Mouse (Mus musculus) Patski (cell line): ENCODE measurements around the gene Ccdc102a. TPM values are rescaled to one million over a fixed set of nuclear protein-coding genes. Genes with fewer than 3 reads are reported as not detected.

ENCODE experiments used
- ATAC-seq: fragments of 100-300 bp; one replicate; pipeline ENCODE4 v1.8.0; 2021
- CTCF ChIA-PET: fragments of 350-600 bp; sonication (Branson Sonifier 250); formaldehyde crosslinking; loops from one replicate; lab custom pipeline; 2022; ENCODE audit warnings: inconsistent platforms; lab: Charles Lee
- POLR2A ChIA-PET: fragments of 350-600 bp; sonication (Branson Sonifier 250); formaldehyde crosslinking; loops from one replicate; lab custom pipeline; 2022; ENCODE audit warnings: antibody characterized with exemption, inconsistent platforms; lab: Charles Lee
- DNase-seq: peaks from one replicate; pipeline ENCODE4 v3.0.0-alpha.2; 2011; ENCODE audit warnings: low read depth, low spot score
- H3K27me3 ChIP-seq: fragments of 371-371 bp; one replicate; pipeline ENCODE4 v1.5.1; 2021
- CTCF ChIP-seq: fragments of 100-300 bp; IDR thresholded peaks from one replicate; pipeline ENCODE4 v1.5.1; 2021
- in situ Hi-C: fragments of 300-500 bp; cut with MboI; formaldehyde crosslinking; loops from 3 replicates; pipeline ENCODE4 v1.11.1; 2018; ENCODE audit warnings: low pct_unique_long_range_greater_than_20kb, mixed read lengths
- polyA plus RNA-seq: library from polyadenylated mRNA; unstranded; gene quantifications from one replicate; pipeline ENCODE4 v1.2.3, GENCODE M21; 2021

The Ccdc102a gene
- polyA plus RNA-seq, 1 experiment from 2014 or later, result 39.7 TPM

DNA sequence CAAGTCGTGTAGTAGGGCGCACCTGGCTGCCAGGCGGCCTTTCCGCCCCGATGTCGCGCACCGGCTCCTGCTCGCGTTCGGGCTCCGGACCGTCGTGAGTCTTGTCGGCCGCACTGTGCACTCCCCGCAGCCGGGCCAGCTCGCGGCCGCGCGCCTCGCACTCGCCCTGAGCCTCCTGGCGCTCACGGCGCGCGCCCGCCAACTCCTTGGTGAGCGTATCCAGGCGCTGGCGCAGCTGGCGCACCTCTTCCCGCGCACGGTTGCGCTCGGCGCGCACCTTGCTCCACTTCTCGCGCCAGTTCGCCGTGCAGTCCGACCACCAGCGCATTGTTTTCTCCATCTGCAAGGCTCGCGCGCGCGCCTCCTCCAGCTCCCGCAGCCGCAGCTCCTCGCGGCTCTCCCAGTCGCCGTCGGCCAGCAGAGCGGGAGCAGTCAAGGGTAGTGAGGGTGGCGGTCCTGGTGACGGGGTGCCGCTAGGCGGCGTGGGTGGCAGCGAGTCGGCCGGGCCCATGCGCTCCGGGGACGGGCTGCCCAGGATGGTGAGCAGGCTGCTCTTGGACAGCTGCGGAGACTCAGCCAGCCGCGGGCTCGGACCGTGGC, 4.7 kb downstream of the Ccdc102a start:
- no peak for TF ChIP-seq CTCF
- POLR2A ChIA-PET, result no interaction called here
- in situ Hi-C loops, result no loop called here

DNA sequence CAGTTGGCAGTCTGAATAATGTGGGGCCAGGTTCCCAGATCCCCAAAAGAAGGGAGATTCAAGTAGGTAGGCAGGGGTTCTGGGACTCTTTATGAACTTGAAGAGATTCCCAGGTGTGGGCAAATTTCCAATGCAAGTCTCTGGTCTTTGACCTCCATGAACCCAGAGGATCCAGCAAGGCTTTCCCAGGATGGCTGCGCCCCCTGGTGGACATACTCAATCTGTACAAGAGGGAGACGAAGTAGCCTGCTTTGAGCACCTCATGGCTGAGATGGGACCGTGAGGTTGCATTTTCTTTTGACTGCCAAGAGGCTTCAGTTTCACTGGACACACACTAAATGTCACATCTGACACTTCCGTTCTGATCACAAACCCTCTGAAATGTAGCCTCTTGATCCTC, 9.1 kb downstream of the Ccdc102a start:
- no peaks in the 10 kb centered on the region for H3K27me3 ChIP-seq
- ChIA-PET POLR2A (interaction anchor here (1.8 kb wide), 1 partner anchor 34 kb away, joined by 11 read pairs; no protein-coding TSS in a partner anchor), CTCF (interaction anchor here (1.1 to 5.8 kb wide), 3 partner anchors 14 to 41 kb away, joined by 3 to 41 read pairs (median 4); partner anchors contain the start of genes Adgrg5 and Dok4)
- ATAC-seq (peak; percentile 18), DNase-seq (no peak)
- in situ Hi-C loops, result loop anchor here (5.0 kb wide), 3 partner anchors 37 to 202 kb away; no protein-coding TSS in a partner anchor
- TF ChIP-seq CTCF, result no peak

More for the DNA sequence above, 4.7 kb downstream of the Ccdc102a start:
- H3K27me3 ChIP-seq, result no peaks in the 10 kb centered on the region
- CTCF ChIA-PET, result no interaction called here
- ATAC-seq, result no peak
- DNase-seq, result no peak

DNA sequence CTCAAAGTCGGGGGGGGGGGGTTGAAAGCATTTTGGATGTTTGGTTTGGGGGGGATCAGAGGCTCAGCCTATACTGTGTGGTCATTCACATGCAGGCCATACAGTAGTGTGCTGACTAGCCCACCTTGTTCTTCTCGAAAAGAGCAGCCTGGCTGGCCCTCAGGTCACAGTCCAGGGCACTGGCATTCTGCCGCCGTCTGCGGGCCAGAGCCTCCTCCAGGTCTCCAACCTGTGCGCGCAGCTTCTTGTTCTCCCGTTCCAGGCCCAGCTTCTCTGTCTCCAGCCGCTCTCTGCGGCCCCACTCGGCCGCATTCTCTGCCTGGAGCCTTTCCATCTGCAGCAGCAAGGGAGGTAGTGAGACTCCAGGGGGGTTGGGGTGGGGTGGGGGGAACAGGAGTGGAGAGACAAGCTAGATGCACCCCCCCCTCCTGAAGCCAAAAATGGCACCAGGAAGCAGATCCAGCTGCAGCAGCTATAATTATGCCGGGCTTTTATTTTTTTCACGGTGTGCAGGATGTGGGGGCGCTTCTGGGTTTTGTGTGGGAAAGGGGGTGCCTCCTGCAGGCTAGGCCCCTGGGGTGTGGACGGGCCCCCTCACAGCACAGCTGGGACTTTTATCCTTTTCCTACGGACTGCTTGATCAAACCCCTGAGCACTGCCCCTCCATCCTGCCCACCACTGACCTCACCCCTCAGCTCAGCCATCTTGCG, 10.2 kb downstream of the Ccdc102a start:
- ATAC-seq, result no peak
- no peaks in the 10 kb centered on the region for H3K27me3 ChIP-seq
- no peak for DNase-seq
- no peak for TF ChIP-seq CTCF
- POLR2A ChIA-PET, result interaction anchor here (1.8 kb wide), 1 partner anchor 33 kb away, joined by 11 read pairs; no protein-coding TSS in a partner anchor
- CTCF ChIA-PET, result interaction anchor here (1.0 to 5.8 kb wide), 5 partner anchors 9 to 45 kb away, joined by 3 to 41 read pairs (median 3); partner anchors contain the start of genes Adgrg5 and Dok4
- in situ Hi-C loops, result loop anchor here (5.0 kb wide), 3 partner anchors 35 to 200 kb away; no protein-coding TSS in a partner anchor

DNA sequence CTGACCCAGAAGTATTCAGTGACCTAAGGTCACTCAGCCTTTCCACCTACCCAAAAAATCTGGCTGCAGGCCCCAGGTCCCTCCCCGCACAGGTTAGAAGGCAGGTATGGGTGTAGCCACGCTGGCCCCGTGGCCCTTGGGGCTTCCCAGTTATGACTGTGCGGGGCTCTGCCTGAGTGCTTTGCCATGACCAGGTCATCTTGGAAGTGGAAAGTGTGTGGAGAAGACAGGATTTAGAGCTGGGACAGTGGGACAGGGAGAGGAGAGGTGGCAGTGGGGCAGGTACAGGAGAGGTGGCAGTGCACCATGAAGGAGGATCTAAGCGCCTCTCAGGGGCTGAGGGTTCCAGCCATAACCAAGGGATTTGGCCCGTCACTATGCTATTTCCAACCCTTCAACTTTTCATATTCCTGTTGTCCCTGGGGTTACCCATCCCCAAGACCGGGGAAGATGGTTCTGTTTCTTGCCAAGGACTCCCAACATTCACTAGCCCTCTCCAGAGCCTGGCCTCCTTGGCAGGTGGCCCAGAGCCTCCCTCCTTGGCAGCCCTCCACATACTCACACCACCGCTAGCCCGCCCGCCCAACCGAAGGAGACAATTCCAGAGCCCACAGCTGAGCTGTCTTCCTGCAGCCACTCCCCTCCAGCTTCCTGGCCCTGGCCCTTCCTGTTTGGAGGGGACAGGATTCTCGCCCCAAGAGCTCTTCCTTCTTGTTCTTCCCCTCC, 13.3 kb downstream of the Ccdc102a start:
- no peak for TF ChIP-seq CTCF
- in situ Hi-C loops, result loop anchor here (5.0 kb wide), 3 partner anchors 32 to 197 kb away; no protein-coding TSS in a partner anchor
- H3K27me3 ChIP-seq, result no peaks in the 10 kb centered on the region
- ChIA-PET POLR2A (interaction anchor here (0.7 to 4.0 kb wide), 5 partner anchors 23 to 128 kb away, joined by 3 to 22 read pairs (median 3); partner anchors contain the start of gene Dok4), CTCF (interaction anchor here (0.7 to 5.8 kb wide), 5 partner anchors 31 to 90 kb away, joined by 3 to 41 read pairs (median 3); partner anchors contain the start of gene Dok4)
- DNase-seq, result peak; percentile 82
- peak; percentile 60 for ATAC-seq

DNA sequence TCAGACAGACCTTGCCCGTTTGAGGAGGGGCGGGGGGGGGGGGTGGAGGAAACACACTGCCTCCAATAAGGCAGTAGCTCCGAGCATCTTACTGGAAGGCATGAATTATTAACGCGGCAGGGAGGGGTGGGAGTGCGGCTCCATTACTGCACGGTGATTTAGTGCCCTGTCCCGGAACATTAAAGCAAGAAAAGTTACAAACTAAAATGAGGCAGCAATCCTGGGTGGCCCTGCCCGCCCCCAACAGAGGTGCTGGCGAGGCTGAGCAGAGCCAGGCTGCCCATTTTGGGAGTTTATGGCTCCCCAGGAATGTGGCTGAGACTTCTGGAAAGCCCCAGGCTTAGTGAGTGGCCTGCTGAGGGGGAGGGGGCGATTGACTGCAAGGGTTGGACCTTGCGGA, 14.2 kb downstream of the Ccdc102a start:
- CTCF ChIA-PET, result interaction anchor here (1.0 to 5.8 kb wide), 4 partner anchors 15 to 200 kb away, joined by 3 to 41 read pairs (median 3); partner anchors contain the start of gene Dok4
- no peak for TF ChIP-seq CTCF
- H3K27me3 ChIP-seq, result no peaks in the 10 kb centered on the region
- POLR2A ChIA-PET, result interaction anchor here (0.7 to 4.0 kb wide), 4 partner anchors 28 to 127 kb away, joined by 3 to 22 read pairs (median 6); partner anchors contain the start of gene Dok4
- DNase-seq, result peak; percentile 93
- ATAC-seq, result peak; percentile 87
- in situ Hi-C loops, result no loop called here

DNA sequence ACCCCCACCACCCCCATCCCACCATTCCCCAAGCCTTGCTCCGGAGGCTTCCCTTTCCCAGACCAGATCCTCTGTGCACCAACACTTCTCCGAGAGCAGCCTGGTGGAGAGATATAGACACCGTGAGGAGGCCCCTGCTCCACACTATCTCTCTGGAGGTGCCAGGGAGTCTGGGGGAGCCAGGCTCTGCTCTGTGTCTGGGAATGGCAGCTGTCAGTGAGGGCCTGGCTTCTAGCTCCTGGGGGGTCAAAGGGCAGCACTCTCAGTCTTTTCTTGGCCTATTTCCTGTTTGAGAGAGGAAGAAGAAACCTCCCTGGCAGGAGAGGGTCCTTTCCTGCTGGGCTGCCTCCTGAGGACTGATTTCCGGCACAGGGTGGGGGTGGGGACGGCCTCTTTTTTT, 16.9 kb downstream of the Ccdc102a start:
- H3K27me3 ChIP-seq, result no peaks in the 10 kb centered on the region
- DNase-seq (no peak), ATAC-seq (no peak)
- in situ Hi-C loops, result no loop called here
- TF ChIP-seq CTCF, result no peak
- CTCF ChIA-PET, result interaction anchor here (1.3 kb wide), 1 partner anchor 26 kb away, joined by 5 read pairs; no protein-coding TSS in a partner anchor
- POLR2A ChIA-PET, result interaction anchor here (0.9 to 1.3 kb wide), 3 partner anchors 10 to 25 kb away, joined by 3 to 4 read pairs (median 3); partner anchors contain the start of gene Dok4

DNA sequence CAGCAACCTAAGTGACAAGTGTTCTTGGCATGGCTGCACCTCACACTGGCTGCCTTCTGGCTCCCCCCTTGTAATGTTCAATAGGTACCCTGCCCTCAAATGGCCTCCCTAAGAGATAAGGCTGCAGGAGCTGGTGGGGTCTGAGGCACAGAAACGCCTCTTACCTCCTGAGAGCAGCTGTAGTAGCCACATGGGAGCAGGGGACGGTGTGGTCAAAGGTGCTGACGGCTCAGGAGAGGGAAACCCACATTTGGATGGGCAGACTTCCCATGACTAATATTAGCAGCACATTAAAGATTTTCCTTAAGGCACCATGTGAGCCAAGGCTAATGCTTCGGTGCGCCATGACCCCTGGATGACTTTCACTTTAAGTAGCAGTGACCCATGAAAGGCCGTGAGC, 17.3 kb downstream of the Ccdc102a start:
- no peaks in the 10 kb centered on the region for H3K27me3 ChIP-seq
- in situ Hi-C loops, result no loop called here
- ATAC-seq (no peak), DNase-seq (no peak)
- ChIA-PET CTCF (interaction anchor here (1.3 kb wide), 1 partner anchor 26 kb away, joined by 5 read pairs; no protein-coding TSS in a partner anchor), POLR2A (interaction anchor here (0.9 to 1.3 kb wide), 3 partner anchors 9 to 25 kb away, joined by 3 to 4 read pairs (median 3); partner anchors contain the start of gene Dok4)
- no peak for TF ChIP-seq CTCF

DNA sequence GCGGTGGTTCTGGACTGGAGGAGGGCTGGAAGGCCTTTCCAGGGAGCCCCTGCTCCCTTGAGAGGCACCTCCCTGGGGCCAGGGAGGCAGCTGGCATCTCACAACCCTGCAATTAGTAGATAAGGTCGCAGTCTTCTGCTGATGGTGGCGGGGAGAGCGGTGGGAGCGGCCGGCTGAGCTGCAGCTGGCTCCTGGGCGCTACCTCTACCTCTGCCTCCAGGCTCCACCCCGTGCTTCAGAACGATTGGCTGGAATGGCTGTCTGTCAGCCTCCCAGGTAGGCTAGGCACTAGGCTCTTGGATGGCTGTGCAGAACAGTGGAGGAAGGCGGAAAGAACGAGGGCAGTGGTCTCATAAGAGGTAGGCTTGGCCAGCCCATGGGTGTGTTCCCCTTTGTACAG, 18.6 kb downstream of the Ccdc102a start:
- DNase-seq (no peak), ATAC-seq (no peak)
- no peaks in the 10 kb centered on the region for H3K27me3 ChIP-seq
- no peak for TF ChIP-seq CTCF
- ChIA-PET POLR2A (interaction anchor here (1.8 kb wide), 1 partner anchor 13 kb away, joined by 9 read pairs; no protein-coding TSS in a partner anchor), CTCF (interaction anchor here (1.8 kb wide), 1 partner anchor 10 kb away, joined by 5 read pairs; no protein-coding TSS in a partner anchor)
- in situ Hi-C loops, result no loop called here

DNA sequence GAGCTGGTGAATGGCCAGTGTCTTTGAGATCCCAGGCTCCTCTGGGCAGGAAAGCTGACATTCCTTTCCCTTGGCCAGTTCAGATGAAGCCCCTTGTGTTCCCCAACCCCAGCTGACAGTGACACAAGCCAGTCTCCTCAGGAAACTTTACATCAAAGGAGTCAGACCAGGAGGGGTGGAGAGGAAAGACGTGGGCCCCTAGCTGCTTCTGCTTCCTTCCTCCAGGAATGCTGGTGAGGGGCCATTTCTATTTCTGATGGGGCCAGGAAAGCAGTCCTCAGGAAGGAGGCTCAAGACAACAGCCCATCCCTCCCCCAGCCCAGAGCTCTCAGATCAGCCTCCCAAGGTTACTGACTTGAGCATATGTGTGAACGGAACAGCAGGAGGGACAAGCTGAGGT, 25.0 kb downstream of the Ccdc102a start:
- CTCF ChIA-PET, result no interaction called here

More for the DNA sequence above, 25.0 kb downstream of the Ccdc102a start:
- TF ChIP-seq CTCF, result no peak
- POLR2A ChIA-PET, result no interaction called here
- ATAC-seq (no peak), DNase-seq (no peak)
- H3K27me3 ChIP-seq, result no peaks in the 10 kb centered on the region
- in situ Hi-C loops, result no loop called here
